Mouse (Mus musculus) cerebellum, postnatal 36 days (tissue): ENCODE data around the gene BC051665.

Experiments used
- DNase-seq, 2 experiments: peaks; one replicate each; pipeline ENCODE4 v3.0.0; 2021 to 2022; ENCODE audit warnings: mixed read lengths in 2 of 2

Gene BC051665

GRCm38 (mm10) chr13:60743381-60744077 is 42.6 kb downstream of the BC051665 start:
- DNase-seq, result no peak

DNA sequence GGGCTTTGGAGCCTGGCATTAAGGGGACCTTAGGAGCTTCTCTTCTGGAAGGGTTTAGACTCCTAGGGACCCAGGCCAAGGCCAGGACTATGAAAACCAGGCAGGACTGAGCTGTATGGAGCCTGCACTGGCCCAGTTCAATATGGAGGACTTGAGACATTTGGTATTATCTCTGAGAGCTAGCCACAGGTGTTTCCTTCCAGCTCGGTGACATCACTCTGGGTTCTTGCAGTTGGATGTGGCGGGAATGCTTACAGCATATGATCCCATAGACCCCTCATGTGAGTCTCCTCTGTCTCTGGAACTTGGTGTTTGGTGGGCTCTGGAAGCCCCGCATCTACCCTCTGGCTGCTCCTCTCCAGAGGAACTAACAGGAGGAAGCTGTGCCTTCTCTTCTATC is 43.6 kb downstream of the BC051665 start:
- no peak for DNase-seq

DNA sequence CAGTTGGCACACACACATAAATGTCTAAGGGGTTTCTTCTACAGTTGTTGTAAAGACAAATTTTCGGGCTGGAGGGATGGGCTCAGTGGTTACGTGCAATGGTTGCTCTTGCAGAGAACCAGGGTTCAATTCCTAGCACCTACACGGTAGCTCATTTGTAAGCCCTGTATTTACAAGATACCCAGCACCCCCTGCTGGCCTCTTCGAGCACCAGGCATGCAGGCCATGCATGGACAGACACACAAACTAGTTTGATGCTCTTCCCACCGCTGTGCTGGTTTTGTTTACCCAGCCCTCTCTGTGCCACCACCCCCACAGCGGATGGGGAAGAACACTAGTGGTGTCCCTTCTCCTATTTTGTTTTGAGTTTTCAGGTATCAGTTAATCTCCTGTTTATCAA is 45.9 kb downstream of the BC051665 start:
- no peak for DNase-seq

DNA sequence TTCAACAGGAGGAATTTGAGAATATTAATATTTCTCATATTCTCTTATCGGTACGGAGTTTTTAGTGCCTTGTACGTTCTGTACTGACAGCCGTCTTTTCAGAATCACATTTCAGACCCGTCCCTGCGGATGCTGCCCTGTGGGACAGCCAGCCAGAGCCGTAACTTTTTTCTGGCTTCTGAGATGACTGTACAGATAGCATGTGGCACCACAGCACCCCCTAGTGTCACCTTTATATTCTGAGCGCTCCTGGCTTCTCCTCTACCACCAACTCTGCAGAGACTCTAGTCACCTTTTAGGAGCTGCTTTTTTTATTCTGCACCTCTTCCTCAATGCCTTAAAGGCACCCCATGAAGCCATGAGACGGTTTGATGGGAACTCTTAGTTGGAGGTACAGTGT is 47.7 kb downstream of the BC051665 start:
- DNase-seq, result peak; percentile 63 to 73

DNA sequence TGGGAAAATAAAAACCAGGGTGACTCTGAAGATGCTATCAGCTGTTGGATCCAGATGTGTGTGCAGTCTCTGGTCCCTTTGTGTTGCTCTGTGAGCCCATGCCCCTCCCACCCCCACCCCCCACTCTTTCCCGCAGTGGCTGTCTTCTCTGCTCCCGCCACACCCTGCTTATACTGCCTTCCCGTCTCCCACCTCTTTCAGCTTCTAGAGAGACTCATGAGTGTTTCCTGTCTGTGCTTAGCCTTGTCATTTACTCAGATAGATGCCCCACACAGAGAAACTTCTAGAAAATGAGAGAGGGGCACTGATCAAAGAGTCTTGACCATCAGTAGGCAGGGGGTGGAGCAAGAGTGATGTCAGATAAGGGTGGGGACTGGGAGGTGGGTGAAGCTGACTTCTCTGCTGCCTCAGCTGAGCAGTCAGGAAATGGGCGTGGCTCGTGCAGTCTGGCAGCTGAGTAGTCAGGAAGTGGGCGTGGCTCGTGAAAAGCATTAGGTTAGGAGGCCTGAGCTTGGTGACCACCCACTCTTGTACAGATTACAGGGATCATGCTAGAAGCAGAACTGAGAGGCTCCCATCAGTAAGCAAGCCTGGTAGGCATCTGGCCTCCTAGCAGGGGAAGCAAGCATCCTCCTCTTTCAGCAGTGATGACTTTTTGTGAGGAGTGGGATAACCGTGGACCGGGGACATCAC is 48.4 kb downstream of the BC051665 start:
- DNase-seq, result peak in 1 of 2 experiments; percentile 12

- no peak for DNase-seq
Measured at GRCm38 (mm10) chr13:60736421-60737105, 49.6 kb downstream of the BC051665 start.

- DNase-seq, result peak; percentile 24 to 35
Measured at GRCm38 (mm10) chr13:60735306-60735705, 50.9 kb downstream of the BC051665 start.
